Mouse (Mus musculus) hindbrain, embryonic 13.5 days (tissue): ENCODE data around the gene Rhbdf2. TPM values are rescaled to one million over a fixed set of nuclear protein-coding genes. Genes with fewer than 3 reads are reported as not detected.

Experiments used
- ATAC-seq: fragments of 200-750 bp; cut with Nextera tagmentation; 2 replicates; pipeline ENCODE4 v1.8.0; 2017; ENCODE audit warnings: moderate TSS enrichment; ENCODE audit not compliant: low FRiP score
- H3K27ac ChIP-seq: fragments of 300-500 bp; sonication (generic); 2 replicates; pipeline ENCODE4 v1.5.1; 2015; ENCODE audit warnings: inconsistent platforms, mild to moderate bottlenecking, moderate library complexity
- H3K27me3 ChIP-seq: fragments of 300-500 bp; sonication (generic); 2 replicates; pipeline ENCODE4 v1.6.1; 2015; ENCODE audit warnings: mild to moderate bottlenecking, inconsistent platforms
- H3K36me3 ChIP-seq: fragments of 300-500 bp; sonication (generic); 2 replicates; pipeline ENCODE4 v1.6.1; 2015; ENCODE audit warnings: mild to moderate bottlenecking, inconsistent platforms
- H3K4me1 ChIP-seq: fragments of 300-500 bp; sonication (generic); replicated peaks from 2 replicates; pipeline ENCODE4 v1.6.1; 2015; ENCODE audit warnings: inconsistent platforms
- H3K4me2 ChIP-seq: fragments of 300-500 bp; sonication (generic); 2 replicates; pipeline ENCODE4 v1.6.1; 2015; ENCODE audit warnings: inconsistent platforms, mild to moderate bottlenecking, moderate library complexity
- H3K4me3 ChIP-seq: fragments of 300-500 bp; sonication (generic); 2 replicates; pipeline ENCODE4 v1.5.1; 2015; ENCODE audit warnings: mild to moderate bottlenecking, inconsistent platforms
- H3K9ac ChIP-seq: fragments of 300-500 bp; sonication (generic); 2 replicates; pipeline ENCODE4 v1.6.1; 2015; ENCODE audit warnings: mild to moderate bottlenecking, inconsistent platforms
- H3K9me3 ChIP-seq: fragments of 300-500 bp; sonication (generic); 2 replicates; pipeline ENCODE4 v1.6.1; 2016; ENCODE audit warnings: inconsistent platforms
- WGBS: fragments of 180-500 bp; shearing (Covaris S2); methylation state at CpG from one replicate; pipeline ENCODE4 v1.1.7; 2015; 5-methylcytosine and 5-hydroxymethylcytosine counted together
- polyA plus RNA-seq: library from polyadenylated mRNA; unstranded; fragments of >200 nt; fragmentation: Nextera tagmentation; extraction: Ambion mirVana; gene quantifications from 2 replicates; pipeline ENCODE4 v1.2.1, GENCODE M21; 2015

Gene Rhbdf2
- polyA plus RNA-seq, 1 experiment from 2014 or later = 1.8 TPM

DNA sequence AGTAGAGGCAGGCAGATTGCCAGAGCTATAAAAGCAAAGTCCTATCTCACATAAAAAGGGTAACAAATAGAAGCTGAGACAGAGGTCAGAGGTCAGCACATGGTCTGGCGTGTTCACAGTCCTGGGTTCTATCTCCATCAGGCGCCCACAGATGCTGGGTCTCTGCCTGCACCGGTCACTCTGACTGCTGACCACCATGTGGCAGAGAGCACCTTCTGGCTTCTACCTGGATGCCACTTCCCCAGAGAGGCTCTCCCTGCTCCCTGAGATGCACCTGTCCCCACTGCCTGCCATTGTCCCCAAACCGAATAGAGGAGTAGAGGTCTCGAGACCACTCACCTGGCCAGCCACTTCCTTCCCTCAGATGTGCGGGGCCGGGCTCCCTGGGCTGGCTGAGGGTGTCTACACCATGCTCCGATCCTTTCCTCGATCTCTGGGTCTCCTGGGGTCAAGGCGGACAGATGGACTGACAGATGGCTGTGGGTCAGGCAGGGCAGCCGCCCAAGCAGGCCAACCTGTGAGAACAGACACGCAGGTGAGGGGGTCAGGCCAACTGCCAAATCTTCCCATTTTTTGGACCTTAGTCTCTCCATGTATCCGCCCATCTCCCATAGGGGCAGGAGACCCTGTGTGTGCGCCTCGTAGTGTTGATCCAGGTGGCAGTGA is 16.7 kb downstream of the Rhbdf2 start:
- no peaks in the 10 kb centered on the region for H3K36me3 ChIP-seq
- no peak for ATAC-seq
- H3K4me3 ChIP-seq = no peak overlapping the region
- WGBS = 84% methylated on average over 15 of the region's 15 CpGs
- no peak overlapping the region for H3K4me2 ChIP-seq
- H3K27me3 ChIP-seq = no peaks in the 10 kb centered on the region
- no peak overlapping the region for H3K27ac ChIP-seq
- H3K4me1 ChIP-seq = 0 out of 2 replicates have a peak, but pooled peaks cover 6% of the 10 kb centered on the region
- no peak overlapping the region for H3K9ac ChIP-seq
- H3K9me3 ChIP-seq = no peaks in the 10 kb centered on the region

DNA sequence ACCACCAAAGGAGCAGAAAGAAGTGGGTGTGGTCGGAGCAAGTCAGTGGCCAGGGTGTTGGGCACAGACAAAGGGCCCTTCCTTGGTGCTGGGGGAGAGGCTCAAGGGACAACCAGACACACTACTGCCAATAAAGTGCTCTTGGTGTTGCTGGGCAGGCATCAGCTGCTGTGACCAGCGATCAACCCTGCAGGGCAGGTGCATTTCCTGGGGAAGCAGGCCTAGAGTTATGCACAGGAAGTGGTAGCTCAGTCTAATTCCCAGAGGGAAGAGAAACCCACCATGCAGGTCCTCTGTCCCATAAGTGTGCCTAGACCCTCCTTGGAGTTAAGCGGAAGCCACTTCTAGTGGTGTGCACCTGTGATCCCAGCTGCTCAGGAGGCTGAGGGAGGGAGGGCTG is 19.1 kb downstream of the Rhbdf2 start:
- Histone ChIP-seq H3K4me2 (no peak overlapping the region), H3K27ac (no peak overlapping the region), H3K9me3 (no peaks in the 10 kb centered on the region), H3K9ac (no peak overlapping the region), H3K4me1 (0 out of 2 replicates have a peak, but pooled peaks cover 6% of the 10 kb centered on the region), H3K36me3 (no peaks in the 10 kb centered on the region), H3K27me3 (no peaks in the 10 kb centered on the region), H3K4me3 (no peak overlapping the region)
- 87% methylated on average over 3 of the region's 3 CpGs for WGBS
- no peak for ATAC-seq

DNA sequence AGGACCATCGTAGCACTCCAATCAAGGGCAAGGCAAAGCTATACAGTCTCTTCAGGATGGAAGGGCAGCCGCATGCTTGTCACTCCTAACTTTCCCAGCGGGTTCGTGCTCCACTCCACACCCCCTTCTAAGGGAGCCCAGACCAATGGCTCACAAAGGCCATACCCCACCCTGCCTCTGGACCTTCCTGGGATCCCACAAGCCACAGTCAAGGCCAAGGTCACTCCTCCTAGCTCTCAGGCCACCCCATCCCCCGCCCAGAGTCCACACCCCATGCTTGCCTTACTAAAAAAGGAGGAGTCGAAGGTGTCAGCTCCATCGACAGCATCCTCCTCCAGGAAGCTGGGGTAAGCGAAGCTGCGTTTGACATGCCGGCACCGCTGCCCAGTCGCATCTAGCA is 22.7 kb downstream of the Rhbdf2 start:
- Histone ChIP-seq H3K9ac (no peak overlapping the region), H3K9me3 (no peaks in the 10 kb centered on the region), H3K4me1 (peaks cover 6% of the 10 kb centered on the region; the same call in 1 of the 2 replicates), H3K4me3 (no peak overlapping the region), H3K27me3 (no peaks in the 10 kb centered on the region), H3K27ac (no peak overlapping the region), H3K36me3 (no peaks in the 10 kb centered on the region), H3K4me2 (no peak overlapping the region)
- 90% methylated on average over 12 of the region's 12 CpGs for WGBS
- ATAC-seq = no peak

DNA sequence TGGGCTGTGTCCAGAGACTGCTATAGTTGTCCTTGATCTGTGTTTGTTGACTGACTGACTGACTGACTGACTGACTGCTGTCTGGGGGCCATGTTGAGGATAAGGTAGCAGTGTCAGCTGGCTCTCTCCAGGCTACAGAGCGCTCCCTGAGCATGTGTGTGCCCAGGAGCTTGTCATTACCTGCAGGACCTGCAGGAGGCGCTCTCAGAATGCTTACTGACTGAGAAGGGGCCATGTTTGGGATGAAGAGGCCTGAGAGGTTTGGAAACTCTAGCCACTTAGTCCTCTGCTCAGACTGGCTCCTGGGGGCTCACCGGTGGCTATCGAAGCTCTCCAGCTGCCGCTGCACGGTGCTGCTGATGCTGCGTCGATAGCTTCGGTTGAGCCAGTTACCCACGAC is 23.5 kb downstream of the Rhbdf2 start:
- 87% methylated on average over 10 of the region's 10 CpGs for WGBS
- Histone ChIP-seq H3K9me3 (no peaks in the 10 kb centered on the region), H3K4me2 (no peak overlapping the region), H3K36me3 (no peaks in the 10 kb centered on the region), H3K4me3 (no peak overlapping the region), H3K4me1 (peaks cover 14% of the 10 kb centered on the region; the same call in 1 of the 2 replicates), H3K27ac (no peak overlapping the region), H3K27me3 (no peaks in the 10 kb centered on the region), H3K9ac (no peak overlapping the region)
- ATAC-seq = no peak

DNA sequence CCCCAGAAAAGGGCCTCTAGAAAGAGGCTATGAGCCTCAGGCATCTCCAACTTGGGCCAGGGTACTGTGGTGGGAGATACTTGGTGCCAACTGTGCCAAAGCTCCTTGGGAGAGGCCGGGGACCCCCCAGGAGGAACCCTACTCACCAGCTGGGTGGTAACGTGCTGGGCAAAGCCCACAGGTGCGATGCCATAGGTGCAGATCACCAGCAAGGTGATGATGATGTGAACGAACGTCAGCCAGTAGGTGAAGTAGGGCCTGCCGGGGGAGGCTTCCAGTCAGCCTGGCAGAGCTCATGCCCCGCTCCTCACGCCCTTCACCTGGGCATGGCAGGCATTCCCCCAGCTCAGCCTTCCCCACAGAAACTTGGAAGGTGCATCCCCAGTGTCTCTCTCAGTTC is 24.8 kb downstream of the Rhbdf2 start:
- no peaks in the 10 kb centered on the region for H3K36me3 ChIP-seq
- no peak overlapping the region for H3K4me3 ChIP-seq
- no peak overlapping the region for H3K4me2 ChIP-seq
- WGBS = 83% methylated on average over 8 of the region's 8 CpGs
- no peaks in the 10 kb centered on the region for H3K9me3 ChIP-seq
- no peak overlapping the region for H3K27ac ChIP-seq
- H3K9ac ChIP-seq = no peak overlapping the region
- no peaks in the 10 kb centered on the region for H3K27me3 ChIP-seq
- H3K4me1 ChIP-seq = peaks cover 20% of the 10 kb centered on the region; the same call in 1 of the 2 replicates
- no peak for ATAC-seq

DNA sequence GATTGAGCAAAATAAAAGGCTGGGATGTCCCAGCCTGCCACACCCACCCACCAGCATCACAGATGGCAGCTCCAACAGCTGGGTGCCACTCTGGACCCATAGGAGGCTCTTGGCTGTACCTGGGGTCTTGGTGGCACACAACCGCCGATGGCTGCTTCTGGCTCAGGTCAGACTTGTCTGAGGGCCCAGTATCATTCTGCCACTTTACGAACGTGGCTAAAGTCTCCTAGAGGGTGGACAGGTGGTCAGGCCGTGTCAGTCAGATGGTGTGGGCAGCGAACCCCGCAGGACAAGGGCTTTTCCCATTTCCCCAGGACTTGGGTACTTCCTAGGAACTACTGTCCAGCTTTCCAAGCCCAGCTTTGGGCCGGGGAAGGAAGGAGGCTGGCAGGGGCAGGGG is 25.7 kb downstream of the Rhbdf2 start:
- 91% methylated on average over 8 of the region's 8 CpGs for WGBS
- no peaks in the 10 kb centered on the region for H3K9me3 ChIP-seq
- H3K4me2 ChIP-seq = no peak overlapping the region
- no peaks in the 10 kb centered on the region for H3K27me3 ChIP-seq
- no peak for ATAC-seq
- H3K36me3 ChIP-seq = no peaks in the 10 kb centered on the region
- H3K27ac ChIP-seq = no peak overlapping the region
- H3K9ac ChIP-seq = no peak overlapping the region
- H3K4me1 ChIP-seq = peaks cover 19% of the 10 kb centered on the region; the same call in 1 of the 2 replicates
- H3K4me3 ChIP-seq = no peak overlapping the region

DNA sequence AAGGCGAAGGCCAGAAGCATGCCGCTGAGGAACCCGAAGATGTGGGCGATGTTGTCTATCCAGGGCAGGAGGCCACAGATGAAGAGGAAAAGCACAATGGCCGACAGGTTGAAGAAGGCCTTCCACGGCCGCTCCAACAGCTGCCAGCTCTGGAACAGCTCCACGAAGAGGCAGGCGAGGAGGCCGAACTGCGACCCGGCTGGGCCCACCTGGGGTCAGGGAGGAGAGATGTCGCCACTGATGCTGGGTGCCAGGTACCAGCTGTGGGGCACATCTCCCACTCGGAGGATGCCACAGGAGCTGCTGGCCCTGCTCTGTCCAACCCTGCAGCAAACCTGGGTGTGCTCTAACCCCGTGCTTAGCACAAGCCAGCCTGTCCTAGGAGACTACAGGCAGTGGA is 27.6 kb downstream of the Rhbdf2 start:
- Histone ChIP-seq H3K4me3 (no peak overlapping the region), H3K4me1 (peaks cover 19% of the 10 kb centered on the region; the same call in 1 of the 2 replicates), H3K9me3 (no peaks in the 10 kb centered on the region), H3K9ac (no peak overlapping the region), H3K4me2 (no peak overlapping the region), H3K27me3 (no peaks in the 10 kb centered on the region), H3K27ac (no peak overlapping the region), H3K36me3 (no peaks in the 10 kb centered on the region)
- ATAC-seq = no peak
- WGBS = 90% methylated on average over 15 of the region's 15 CpGs

DNA sequence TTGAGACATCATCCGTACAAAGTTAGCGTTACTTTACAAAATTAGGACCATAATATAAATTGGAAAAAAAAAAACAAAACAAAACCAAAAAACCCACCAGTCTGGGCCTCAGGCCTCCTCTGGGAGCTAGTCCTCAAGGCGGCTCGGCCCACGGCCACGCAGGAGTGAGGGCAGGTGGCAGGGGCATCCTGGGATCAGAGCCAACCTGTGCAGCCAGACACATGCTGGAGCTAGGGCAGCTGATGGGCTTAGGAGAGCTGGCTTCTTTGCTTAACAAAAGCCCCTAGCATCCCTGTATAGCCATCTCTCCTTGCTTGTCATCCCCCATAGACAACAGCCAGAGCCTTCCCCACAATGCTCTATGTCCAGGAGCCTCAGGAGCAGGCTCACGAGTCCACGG is 28.6 kb downstream of the Rhbdf2 start:
- 0 out of 2 replicates have a peak overlapping the region, but pooled peaks have one; percentile 3 for H3K27ac ChIP-seq
- H3K27me3 ChIP-seq = no peaks in the 10 kb centered on the region
- no peak for ATAC-seq
- no peak overlapping the region for H3K4me2 ChIP-seq
- no peaks in the 10 kb centered on the region for H3K36me3 ChIP-seq
- H3K9me3 ChIP-seq = no peaks in the 10 kb centered on the region
- no peak overlapping the region for H3K9ac ChIP-seq
- H3K4me3 ChIP-seq = no peak overlapping the region
- peaks cover 22% of the 10 kb centered on the region for H3K4me1 ChIP-seq
- WGBS = 83% methylated on average over 8 of the region's 8 CpGs

DNA sequence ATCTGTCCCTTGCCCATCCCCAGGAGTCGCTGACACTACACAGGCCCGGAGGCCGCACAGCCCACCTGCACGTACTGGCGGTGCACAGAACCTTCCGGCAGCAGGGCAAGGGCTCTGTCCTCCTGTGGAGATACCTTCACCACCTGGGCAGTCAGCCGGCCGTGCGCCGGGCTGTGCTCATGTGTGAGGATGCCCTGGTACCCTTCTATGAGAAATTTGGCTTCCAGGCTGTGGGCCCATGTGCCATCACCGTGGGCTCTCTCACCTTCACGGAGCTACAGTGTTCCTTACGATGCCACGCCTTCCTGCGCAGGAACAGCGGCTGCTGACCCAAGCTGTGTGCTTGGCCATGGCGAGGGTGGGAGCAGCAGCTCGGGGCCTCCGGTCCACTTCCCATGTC is 30.1 kb downstream of the Rhbdf2 start:
- WGBS = 90% methylated on average over 19 of the region's 19 CpGs
- no peak for ATAC-seq

DNA sequence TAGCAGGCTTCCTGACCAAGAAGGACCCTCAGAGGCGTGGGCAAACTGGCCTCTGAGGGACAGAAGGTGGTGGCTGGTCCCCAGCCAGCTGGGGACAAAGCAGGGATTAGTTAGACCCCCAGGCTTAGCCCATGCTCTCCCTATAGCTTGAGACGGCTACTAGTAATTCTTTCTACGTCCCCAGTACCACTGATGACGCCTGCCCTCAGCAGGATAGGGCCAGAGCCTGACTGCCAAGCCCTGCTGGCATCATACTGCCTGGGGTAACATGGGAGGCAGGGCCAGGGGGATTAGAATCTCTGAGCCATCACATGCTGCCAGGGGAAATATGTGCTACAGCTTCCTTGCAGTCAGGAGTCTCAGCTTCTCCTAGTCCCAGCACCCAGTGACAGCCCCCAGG is 33.5 kb downstream of the Rhbdf2 start:
- 60% methylated on average over 4 of the region's 4 CpGs for WGBS
- H3K9me3 ChIP-seq = no peaks in the 10 kb centered on the region
- peaks cover 35% of the 10 kb centered on the region for H3K4me1 ChIP-seq
- H3K4me2 ChIP-seq = no peak overlapping the region
- H3K36me3 ChIP-seq = no peaks in the 10 kb centered on the region
- H3K9ac ChIP-seq = no peak overlapping the region
- no peak for ATAC-seq
- H3K4me3 ChIP-seq = no peak overlapping the region
- no peak overlapping the region for H3K27ac ChIP-seq
- no peaks in the 10 kb centered on the region for H3K27me3 ChIP-seq

More for the DNA sequence above, 30.1 kb downstream of the Rhbdf2 start:
- no peak overlapping the region; the same call in 1 of the 2 replicates for H3K9ac ChIP-seq
- H3K9me3 ChIP-seq = no peaks in the 10 kb centered on the region
- H3K4me1 ChIP-seq = peaks cover 30% of the 10 kb centered on the region
- no peak overlapping the region for H3K4me2 ChIP-seq
- H3K27ac ChIP-seq = no peak overlapping the region
- H3K27me3 ChIP-seq = no peaks in the 10 kb centered on the region
- no peaks in the 10 kb centered on the region for H3K36me3 ChIP-seq
- no peak overlapping the region for H3K4me3 ChIP-seq

DNA sequence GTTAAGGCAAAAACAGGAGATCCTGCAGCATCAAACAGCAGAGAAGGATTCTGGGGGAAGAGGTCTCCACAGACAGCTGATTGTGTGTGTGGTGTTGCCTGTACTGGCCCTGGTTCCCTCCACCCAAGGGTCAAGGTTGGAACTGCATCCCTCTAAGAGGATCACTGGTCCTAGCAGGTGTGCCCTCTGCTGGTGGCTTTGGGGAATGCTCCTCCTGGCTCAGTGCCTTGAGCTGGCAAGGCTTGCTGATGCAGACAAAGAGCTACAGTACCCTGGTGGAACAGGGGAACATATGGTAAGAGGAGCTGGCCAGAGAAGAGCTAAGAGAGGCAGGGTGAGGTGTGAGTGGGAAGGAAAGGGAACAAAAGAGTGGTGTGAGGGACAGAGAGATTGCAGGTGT is 34.4 kb downstream of the Rhbdf2 start:
- peaks cover 32% of the 10 kb centered on the region for H3K4me1 ChIP-seq
- no peak overlapping the region for H3K4me3 ChIP-seq
- peak; percentile 71 for ATAC-seq
- no peaks in the 10 kb centered on the region; the same call in 1 of the 2 replicates for H3K27me3 ChIP-seq
- peak overlapping the region; percentile 73 for H3K27ac ChIP-seq
- no peaks in the 10 kb centered on the region for H3K36me3 ChIP-seq
- H3K9me3 ChIP-seq = no peaks in the 10 kb centered on the region
- no peak overlapping the region for H3K4me2 ChIP-seq
- H3K9ac ChIP-seq = no peak overlapping the region

DNA sequence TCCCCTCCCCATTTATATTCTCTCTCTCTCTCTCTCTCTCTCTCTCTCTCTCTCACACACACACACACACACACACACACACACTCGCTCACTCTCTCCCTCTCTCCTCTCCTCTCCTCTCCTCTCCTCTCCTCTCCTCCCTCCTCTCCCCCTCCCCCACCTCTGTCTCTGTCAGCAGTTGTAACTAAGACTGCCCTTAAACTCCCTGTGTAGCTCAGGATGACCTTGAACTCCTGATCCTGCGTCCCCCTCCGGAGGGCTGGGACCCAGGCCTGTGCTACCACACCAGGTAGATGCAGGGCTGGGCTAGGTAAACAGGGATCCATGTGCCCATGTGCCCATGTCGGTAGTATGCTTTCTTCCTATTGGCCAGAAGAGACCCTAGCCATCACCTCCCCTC is 35.2 kb downstream of the Rhbdf2 start:
- Histone ChIP-seq H3K4me1 (peaks cover 32% of the 10 kb centered on the region), H3K27me3 (no peaks in the 10 kb centered on the region; the same call in 1 of the 2 replicates), H3K36me3 (no peaks in the 10 kb centered on the region), H3K9me3 (no peaks in the 10 kb centered on the region), H3K4me3 (no peak overlapping the region), H3K9ac (no peak overlapping the region), H3K4me2 (no peak overlapping the region), H3K27ac (no peak overlapping the region)
- WGBS = 85% methylated on average over 4 of the region's 4 CpGs
- no peak for ATAC-seq

DNA sequence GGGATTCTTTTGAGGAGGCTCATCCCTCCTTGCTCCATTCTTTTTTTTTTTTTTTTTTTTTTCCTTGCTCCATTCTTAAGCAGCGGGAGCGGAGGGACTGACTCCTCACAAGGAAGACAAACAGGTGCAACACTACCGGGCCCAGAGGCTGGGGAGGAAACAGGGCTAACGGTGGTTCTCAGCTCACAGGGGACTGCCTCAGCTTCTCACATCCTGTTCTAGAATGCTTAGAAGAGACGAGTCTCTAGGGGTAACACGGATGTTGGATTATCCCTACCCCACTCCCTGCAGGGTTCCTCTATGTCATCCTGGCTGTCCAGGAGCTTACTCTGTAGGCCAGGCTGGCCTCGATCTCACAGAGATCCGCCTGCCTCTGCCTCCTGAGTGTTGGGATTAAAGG is 37.2 kb downstream of the Rhbdf2 start:
- no peaks in the 10 kb centered on the region; the same call in 1 of the 2 replicates for H3K27me3 ChIP-seq
- no peak for ATAC-seq
- peak overlapping the region; percentile 29; the same call in 1 of the 2 replicates for H3K4me2 ChIP-seq
- peak overlapping the region; percentile 78 for H3K27ac ChIP-seq
- H3K36me3 ChIP-seq = no peaks in the 10 kb centered on the region
- 51% methylated on average over 8 of the region's 8 CpGs for WGBS
- H3K4me3 ChIP-seq = no peak overlapping the region
- no peaks in the 10 kb centered on the region for H3K9me3 ChIP-seq
- 0 out of 2 replicates have a peak overlapping the region, but pooled peaks have one; percentile 29 for H3K9ac ChIP-seq
- H3K4me1 ChIP-seq = peaks cover 33% of the 10 kb centered on the region
